Mouse (Mus musculus): ENCODE results near the gene Ttc22.

The Ttc22 gene

GRCm38 (mm10) chr4:106622030-106622493 lies at the start of gene Ttc22:
TSS of gene Ttc22 (plus strand) at chr4:106622432.
- ChIA-PET POLR2A (interaction anchor here in 3 of 4 experiments (0.6 to 1.8 kb wide), 7 partner anchors 8 to 18 kb away, joined by 3 to 7 read pairs (median 4); no protein-coding TSS in a partner anchor), CTCF (interaction anchor here in 1 of 4 experiments (0.5 to 1.6 kb wide), 5 partner anchors 8 to 1065 kb away, joined by 3 to 6 read pairs (median 4); no protein-coding TSS in a partner anchor)

GRCm38 (mm10) chr4:106575022-106575421 lies 47.2 kb upstream of the Ttc22 start:
- ChIA-PET POLR2A (interaction anchor here in 1 of 4 experiments (0.7 kb wide), 1 partner anchor 218 kb away, joined by 3 read pairs; no protein-coding TSS in a partner anchor), CTCF (no interaction called here)

- ChIA-PET CTCF (interaction anchor here in 1 of 4 experiments (0.6 to 1.4 kb wide), 3 partner anchors 10 to 48 kb away, joined by 3 to 4 read pairs (median 4); no protein-coding TSS in a partner anchor), POLR2A (interaction anchor here in 2 of 4 experiments (1.3 to 2.9 kb wide), 4 partner anchors 8 to 11 kb away, joined by 3 to 14 read pairs (median 8); no protein-coding TSS in a partner anchor)
Measured at GRCm38 (mm10) chr4:106577511-106577910, 44.7 kb upstream of the Ttc22 start.

- CTCF ChIA-PET: interaction anchor here in 2 of 4 experiments (1.0 to 2.8 kb wide), 3 partner anchors 12 to 52 kb away, joined by 3 to 8 read pairs (median 6); no protein-coding TSS in a partner anchor
- POLR2A ChIA-PET: interaction anchor here (0.6 to 4.0 kb wide), 24 partner anchors 9 to 368 kb away, joined by 3 to 23 read pairs (median 5); no protein-coding TSS in a partner anchor
Measured at GRCm38 (mm10) chr4:106581176-106581864, 40.9 kb upstream of the Ttc22 start.

- POLR2A ChIA-PET: interaction anchor here (0.8 to 4.0 kb wide), 17 partner anchors 8 to 40 kb away, joined by 3 to 23 read pairs (median 5); no protein-coding TSS in a partner anchor
- CTCF ChIA-PET: interaction anchor here in 2 of 4 experiments (0.5 to 2.8 kb wide), 5 partner anchors 12 to 371 kb away, joined by 3 to 8 read pairs (median 4); no protein-coding TSS in a partner anchor
Measured at GRCm38 (mm10) chr4:106581865-106582204, 40.4 kb upstream of the Ttc22 start.

GRCm38 (mm10) chr4:106582428-106583153 lies 39.6 kb upstream of the Ttc22 start:
- ChIA-PET POLR2A (interaction anchor here in 3 of 4 experiments (0.5 to 4.0 kb wide), 16 partner anchors 8 to 657 kb away, joined by 3 to 23 read pairs (median 6); partner anchors contain the start of gene Dhcr24 (in 1 of the 3)), CTCF (interaction anchor here in 2 of 4 experiments (0.5 to 2.8 kb wide), 5 partner anchors 11 to 370 kb away, joined by 3 to 8 read pairs (median 4); no protein-coding TSS in a partner anchor)

- POLR2A ChIA-PET: interaction anchor here in 3 of 4 experiments (1.0 to 5.4 kb wide), 6 partner anchors 8 to 55 kb away, joined by 3 to 18 read pairs (median 6); no protein-coding TSS in a partner anchor
- CTCF ChIA-PET: interaction anchor here in 1 of 4 experiments (0.7 to 2.0 kb wide), 2 partner anchors 9 to 55 kb away, joined by 3 to 8 read pairs; no protein-coding TSS in a partner anchor
Measured at GRCm38 (mm10) chr4:106584665-106585064, 37.6 kb upstream of the Ttc22 start.

- POLR2A ChIA-PET: interaction anchor here in 3 of 4 experiments (0.5 to 5.4 kb wide), 16 partner anchors 8 to 302 kb away, joined by 3 to 18 read pairs (median 6); no protein-coding TSS in a partner anchor
- CTCF ChIA-PET: interaction anchor here in 2 of 4 experiments (0.5 to 1.1 kb wide), 2 partner anchors 12 to 113 kb away, joined by 3 read pairs; no protein-coding TSS in a partner anchor
Measured at GRCm38 (mm10) chr4:106587075-106587474, 35.2 kb upstream of the Ttc22 start.

GRCm38 (mm10) chr4:106590142-106590541 lies 32.1 kb upstream of the Ttc22 start:
- POLR2A ChIA-PET: interaction anchor here in 2 of 4 experiments (0.9 to 5.4 kb wide), 8 partner anchors 8 to 30 kb away, joined by 3 to 18 read pairs (median 6); partner anchors contain the start of gene Lexm (in 1 of the 2)
- CTCF ChIA-PET: interaction anchor here in 2 of 4 experiments (0.9 to 1.4 kb wide), 3 partner anchors 20 to 118 kb away, joined by 3 to 4 read pairs (median 4); no protein-coding TSS in a partner anchor

GRCm38 (mm10) chr4:106590871-106591270 lies 31.4 kb upstream of the Ttc22 start:
- ChIA-PET POLR2A (interaction anchor here in 2 of 4 experiments (1.1 to 2.1 kb wide), 3 partner anchors 9 to 10 kb away, joined by 7 to 9 read pairs (median 9); no protein-coding TSS in a partner anchor), CTCF (interaction anchor here in 2 of 4 experiments (0.9 to 1.1 kb wide), 2 partner anchors 61 to 117 kb away, joined by 3 read pairs; no protein-coding TSS in a partner anchor)

- CTCF ChIA-PET: interaction anchor here (0.6 to 2.7 kb wide), 31 partner anchors 9 to 1904 kb away, joined by 3 to 13 read pairs (median 4); no protein-coding TSS in a partner anchor
Measured at GRCm38 (mm10) chr4:106593636-106594035, 28.6 kb upstream of the Ttc22 start.

GRCm38 (mm10) chr4:106596200-106596599 lies 26.0 kb upstream of the Ttc22 start:
- CTCF ChIA-PET: interaction anchor here in 1 of 4 experiments (0.7 kb wide), 1 partner anchor 543 kb away, joined by 4 read pairs; no protein-coding TSS in a partner anchor
- POLR2A ChIA-PET: interaction anchor here in 1 of 4 experiments (0.6 kb wide), 1 partner anchor 854 kb away, joined by 4 read pairs; no protein-coding TSS in a partner anchor

More at GRCm38 (mm10) chr4:106593636-106594035, 28.6 kb upstream of the Ttc22 start:
- POLR2A ChIA-PET: interaction anchor here in 2 of 4 experiments (0.7 to 1.9 kb wide), 7 partner anchors 11 to 30 kb away, joined by 3 to 11 read pairs (median 4); no protein-coding TSS in a partner anchor

GRCm38 (mm10) chr4:106597055-106597454 lies 25.2 kb upstream of the Ttc22 start:
- ChIA-PET CTCF (interaction anchor here in 2 of 4 experiments (0.5 to 0.7 kb wide), 3 partner anchors 9 to 542 kb away, joined by 3 to 8 read pairs (median 4); no protein-coding TSS in a partner anchor), POLR2A (interaction anchor here in 2 of 4 experiments (0.6 to 1.4 kb wide), 4 partner anchors 9 to 28 kb away, joined by 3 to 4 read pairs (median 3); no protein-coding TSS in a partner anchor)

GRCm38 (mm10) chr4:106597741-106598140 lies 24.5 kb upstream of the Ttc22 start:
- ChIA-PET POLR2A (interaction anchor here in 2 of 4 experiments (0.8 to 1.4 kb wide), 3 partner anchors 9 to 28 kb away, joined by 3 read pairs; no protein-coding TSS in a partner anchor), CTCF (interaction anchor here in 2 of 4 experiments (0.5 to 1.7 kb wide), 2 partner anchors 125 to 178 kb away, joined by 3 to 4 read pairs; no protein-coding TSS in a partner anchor)

GRCm38 (mm10) chr4:106599415-106599814 lies 22.8 kb upstream of the Ttc22 start:
- CTCF ChIA-PET: interaction anchor here (0.6 to 1.8 kb wide), 24 partner anchors 9 to 884 kb away, joined by 3 to 9 read pairs (median 4); partner anchors contain the start of genes Acot11 (in 1 of the 4) and Tmem59 (in 1 of the 4)
- POLR2A ChIA-PET: interaction anchor here (0.6 to 3.2 kb wide), 8 partner anchors 9 to 395 kb away, joined by 3 to 17 read pairs (median 6); no protein-coding TSS in a partner anchor

GRCm38 (mm10) chr4:106600770-106601169 lies 21.5 kb upstream of the Ttc22 start:
- ChIA-PET CTCF (interaction anchor here (0.6 to 1.8 kb wide), 9 partner anchors 104 to 1211 kb away, joined by 3 to 11 read pairs (median 5); no protein-coding TSS in a partner anchor), POLR2A (interaction anchor here (0.6 to 3.2 kb wide), 6 partner anchors 14 to 770 kb away, joined by 3 to 17 read pairs (median 4); no protein-coding TSS in a partner anchor)
